Mouse (Mus musculus): ENCODE results near the gene Ccdc136.
A peak's percentile ranks its signal among the peaks of the same experiment; 100 is the strongest.

Gene Ccdc136

GRCm38 (mm10) chr6:29391802-29392201 lies 4.3 kb upstream of the Ccdc136 start:
- no peak for DNase-seq (ENCODE audit: extremely low spot score, low spot score)

- DNase-seq (ENCODE audit: extremely low spot score, low spot score): no peak
These were observed 1.8 kb upstream of the Ccdc136 start for GRCm38 (mm10) chr6:29394286-29394685.

- no peak for DNase-seq (ENCODE audit: extremely low spot score, low spot score)
These were observed 818 bp downstream of the Ccdc136 start for GRCm38 (mm10) chr6:29396714-29397540.

GRCm38 (mm10) chr6:29397575-29397974 lies 1.5 kb downstream of the Ccdc136 start:
- peak; percentile 23 for DNase-seq (ENCODE audit: extremely low spot score, low spot score)

GRCm38 (mm10) chr6:29399851-29400250 lies 3.7 kb downstream of the Ccdc136 start:
- DNase-seq (ENCODE audit: extremely low spot score, low spot score): no peak

GRCm38 (mm10) chr6:29402693-29403342 lies 6.7 kb downstream of the Ccdc136 start:
- peak; percentile 57 for DNase-seq (ENCODE audit: extremely low spot score, low spot score)

GRCm38 (mm10) chr6:29406412-29406811 lies 10.3 kb downstream of the Ccdc136 start:
- no peak for DNase-seq (ENCODE audit: extremely low spot score, low spot score)

GRCm38 (mm10) chr6:29415446-29415845 lies 19.3 kb downstream of the Ccdc136 start:
- no peak for DNase-seq (ENCODE audit: extremely low spot score, low spot score)

GRCm38 (mm10) chr6:29420596-29420995 lies 24.5 kb downstream of the Ccdc136 start:
- no peak for DNase-seq (ENCODE audit: extremely low spot score, low spot score)

- no peak for DNase-seq (ENCODE audit: extremely low spot score, low spot score)
These were observed 29.0 kb downstream of the Ccdc136 start for GRCm38 (mm10) chr6:29425118-29425517.

GRCm38 (mm10) chr6:29426331-29426730 lies 30.2 kb downstream of the Ccdc136 start:
- no peak for DNase-seq (ENCODE audit: extremely low spot score, low spot score)

GRCm38 (mm10) chr6:29428171-29428570 lies 32.1 kb downstream of the Ccdc136 start:
- no peak for DNase-seq (ENCODE audit: extremely low spot score, low spot score)

- DNase-seq (ENCODE audit: extremely low spot score, low spot score): no peak
These were observed 34.7 kb downstream of the Ccdc136 start for GRCm38 (mm10) chr6:29430681-29431420.

GRCm38 (mm10) chr6:29431473-29431872 lies 35.4 kb downstream of the Ccdc136 start:
- no peak for DNase-seq (ENCODE audit: extremely low spot score, low spot score)

- no peak for DNase-seq (ENCODE audit: extremely low spot score, low spot score)
These were observed 36.0 kb downstream of the Ccdc136 start for GRCm38 (mm10) chr6:29432156-29432555.

GRCm38 (mm10) chr6:29432676-29433037 lies 36.5 kb downstream of the Ccdc136 start:
- DNase-seq (ENCODE audit: extremely low spot score, low spot score): peak; percentile 27

- peak; percentile 65 for DNase-seq (ENCODE audit: extremely low spot score, low spot score)
These were observed 37.1 kb downstream of the Ccdc136 start, which contains the start of gene Flnc for GRCm38 (mm10) chr6:29433038-29433803. Gene Flnc (plus strand): TSS chr6:29433256.

- DNase-seq (ENCODE audit: extremely low spot score, low spot score): peak; percentile 68
These were observed 38.0 kb downstream of the Ccdc136 start for GRCm38 (mm10) chr6:29433804-29434795.

GRCm38 (mm10) chr6:29434911-29435691 lies 39.0 kb downstream of the Ccdc136 start:
- DNase-seq (ENCODE audit: extremely low spot score, low spot score): peak; percentile 66
